Mouse (Mus musculus): Measurements from ENCODE around the gene Ccdc81. TPM values are rescaled to one million over a fixed set of nuclear protein-coding genes. Genes with fewer than 3 reads are reported as not detected.
A peak's percentile ranks its signal among the peaks of the same experiment; 100 is the strongest.

Gene Ccdc81
- total RNA-seq (2015) (not detected in 2 replicates), total RNA-seq (2017) (not detected in 2 replicates)

GRCm38 (mm10) chr7:89903442-89904343 is at the start of gene Ccdc81:
Gene Ccdc81, minus strand, starts transcription at chr7:89903629.
- ATAC-seq (replicated peaks; ENCODE audit: poor library complexity): 0 out of 2 replicates have a peak, but pooled peaks have one; percentile 11

GRCm38 (mm10) chr7:89949403-89949802 is 46.0 kb upstream of the Ccdc81 start:
- ATAC-seq (replicated peaks; ENCODE audit: poor library complexity): no peak

GRCm38 (mm10) chr7:89948026-89948425 is 44.6 kb upstream of the Ccdc81 start:
- no peak for ATAC-seq (replicated peaks; ENCODE audit: poor library complexity)

GRCm38 (mm10) chr7:89940571-89941463 is 37.4 kb upstream of the Ccdc81 start, which contains the start of gene Hikeshi:
Gene Hikeshi, minus strand, starts transcription at chr7:89941204.
- ATAC-seq (replicated peaks; ENCODE audit: poor library complexity): peak; percentile 98

GRCm38 (mm10) chr7:89939497-89940353 is 36.3 kb upstream of the Ccdc81 start:
- ATAC-seq (replicated peaks; ENCODE audit: poor library complexity): no peak

GRCm38 (mm10) chr7:89923441-89924180 is 20.2 kb upstream of the Ccdc81 start:
- ATAC-seq (replicated peaks; ENCODE audit: poor library complexity): no peak

GRCm38 (mm10) chr7:89917776-89918175 is 14.3 kb upstream of the Ccdc81 start:
- no peak for ATAC-seq (replicated peaks; ENCODE audit: poor library complexity)

- ATAC-seq (replicated peaks; ENCODE audit: poor library complexity): no peak
Observed at GRCm38 (mm10) chr7:89916711-89917110, 13.3 kb upstream of the Ccdc81 start.

GRCm38 (mm10) chr7:89913432-89914158 is 10.2 kb upstream of the Ccdc81 start:
- peak; percentile 65 for ATAC-seq (replicated peaks; ENCODE audit: poor library complexity)

GRCm38 (mm10) chr7:89912356-89912755 is 8.9 kb upstream of the Ccdc81 start:
- ATAC-seq (replicated peaks; ENCODE audit: poor library complexity): no peak

- no peak for ATAC-seq (replicated peaks; ENCODE audit: poor library complexity)
Observed at GRCm38 (mm10) chr7:89909711-89910110, 6.3 kb upstream of the Ccdc81 start.

- ATAC-seq (replicated peaks; ENCODE audit: poor library complexity): no peak
Observed at GRCm38 (mm10) chr7:89908899-89909621, 5.6 kb upstream of the Ccdc81 start.

GRCm38 (mm10) chr7:89908421-89908820 is 5.0 kb upstream of the Ccdc81 start:
- no peak for ATAC-seq (replicated peaks; ENCODE audit: poor library complexity)

GRCm38 (mm10) chr7:89907950-89908349 is 4.5 kb upstream of the Ccdc81 start:
- peak; percentile 94 for ATAC-seq (replicated peaks; ENCODE audit: poor library complexity)

- ATAC-seq (replicated peaks; ENCODE audit: poor library complexity): no peak
Observed at GRCm38 (mm10) chr7:89903007-89903406, 422 bp downstream of the Ccdc81 start.

GRCm38 (mm10) chr7:89891856-89892255 is 11.6 kb downstream of the Ccdc81 start:
- ATAC-seq (replicated peaks; ENCODE audit: poor library complexity): no peak; the same call in 1 of the 2 replicates

GRCm38 (mm10) chr7:89891412-89891811 is 12.0 kb downstream of the Ccdc81 start:
- no peak for ATAC-seq (replicated peaks; ENCODE audit: poor library complexity)

- no peak for ATAC-seq (replicated peaks; ENCODE audit: poor library complexity)
Observed at GRCm38 (mm10) chr7:89884551-89884950, 18.9 kb downstream of the Ccdc81 start.

Data from megakaryocyte progenitor cell, adult 5-6 weeks (primary cell).